Mouse (Mus musculus) kidney, adult 2 months (tissue): Measurements from ENCODE around the gene Sort1. TPM values are rescaled to one million over a fixed set of nuclear protein-coding genes. Genes with fewer than 3 reads are reported as not detected.

Experiments
- DNase-seq: peaks from one replicate; pipeline ENCODE4 v3.0.0; 2021
- H3K27ac ChIP-seq: fragments of 200-500 bp; 2 replicates; pipeline ENCODE4 v1.5.1; 2012; ENCODE audit warnings: low read depth, low read length, control low read depth, inconsistent platforms; ENCODE audit not compliant: insufficient read depth
- H3K27me3 ChIP-seq: fragments of 200-500 bp; replicated peaks from 2 replicates; pipeline ENCODE4 v1.6.1; 2012; ENCODE audit warnings: mild to moderate bottlenecking, moderate library complexity, low read length, inconsistent platforms; ENCODE audit not compliant: control insufficient read depth, insufficient read depth
- H3K36me3 ChIP-seq: fragments of 200-500 bp; 2 replicates; pipeline ENCODE4 v1.6.1; 2012; ENCODE audit warnings: mild to moderate bottlenecking, moderate library complexity, low read length, inconsistent platforms; ENCODE audit not compliant: control insufficient read depth, insufficient read depth
- H3K4me1 ChIP-seq: fragments of 200-500 bp; 2 replicates; pipeline ENCODE4 v1.6.1; 2011; ENCODE audit warnings: low read length; ENCODE audit not compliant: control insufficient read depth, insufficient read depth
- H3K4me3 ChIP-seq: fragments of 200-500 bp; 2 replicates; pipeline ENCODE4 v1.5.1; 2011; ENCODE audit warnings: mild to moderate bottlenecking, low read depth, low read length, control low read depth; ENCODE audit not compliant: insufficient read depth
- CTCF ChIP-seq: fragments of 200-500 bp; conservative IDR thresholded peaks from 2 replicates; pipeline ENCODE4 v1.5.1; 2011; ENCODE audit warnings: low read depth, mild to moderate bottlenecking, control low read depth, low read length, moderate library complexity, mixed read lengths; ENCODE audit not compliant: insufficient read depth, insufficient read length
- POLR2A ChIP-seq: fragments of 200-500 bp; IDR thresholded peaks from one replicate; pipeline ENCODE4 v1.6.1; 2011; ENCODE audit warnings: low read depth, low read length, control low read depth
- WGBS: fragments of 180-500 bp; shearing (Covaris S2); methylation state at CpG from one replicate; pipeline ENCODE4 v1.1.7; 2018; 5-methylcytosine and 5-hydroxymethylcytosine counted together
- polyA plus RNA-seq: library from polyadenylated mRNA; depleted of rRNA; stranded (reverse); fragments of >200 nt; gene quantifications from 2 replicates; pipeline ENCODE4 v1.2.3, GENCODE M21; 2012

Gene Sort1
- polyA plus RNA-seq, 1 experiment, result 30.2 TPM

DNA sequence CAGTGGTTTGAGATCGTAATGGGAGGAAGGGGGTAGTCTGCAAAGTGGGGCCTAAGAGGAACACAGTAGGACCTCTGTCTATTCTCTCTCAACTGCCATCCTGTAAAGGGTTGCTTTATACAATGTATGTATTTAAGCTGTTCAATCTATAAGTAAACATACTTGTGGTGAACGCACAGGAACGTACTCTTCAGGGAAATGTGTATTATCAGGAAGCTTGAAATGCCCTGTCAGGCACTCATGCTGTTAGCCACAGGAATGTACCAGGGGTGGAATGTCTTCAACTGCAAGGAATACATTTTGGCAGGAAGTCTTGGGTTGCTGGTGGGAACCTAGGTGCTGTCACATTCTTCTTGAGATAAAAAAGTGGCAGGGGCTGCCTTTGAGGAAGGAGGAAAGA lies 88.8 kb downstream of the Sort1 start:
- Histone ChIP-seq H3K27me3 (no peaks in the 10 kb centered on the region), H3K36me3 (no peaks in the 10 kb centered on the region), H3K4me1 (no peaks in the 10 kb centered on the region), H3K4me3 (no peak overlapping the region), H3K27ac (no peak overlapping the region)
- TF ChIP-seq CTCF, result no peak
- TF ChIP-seq POLR2A, result no peak
- WGBS, result 87% methylated on average over 3 of the region's 3 CpGs
- no peak for DNase-seq

DNA sequence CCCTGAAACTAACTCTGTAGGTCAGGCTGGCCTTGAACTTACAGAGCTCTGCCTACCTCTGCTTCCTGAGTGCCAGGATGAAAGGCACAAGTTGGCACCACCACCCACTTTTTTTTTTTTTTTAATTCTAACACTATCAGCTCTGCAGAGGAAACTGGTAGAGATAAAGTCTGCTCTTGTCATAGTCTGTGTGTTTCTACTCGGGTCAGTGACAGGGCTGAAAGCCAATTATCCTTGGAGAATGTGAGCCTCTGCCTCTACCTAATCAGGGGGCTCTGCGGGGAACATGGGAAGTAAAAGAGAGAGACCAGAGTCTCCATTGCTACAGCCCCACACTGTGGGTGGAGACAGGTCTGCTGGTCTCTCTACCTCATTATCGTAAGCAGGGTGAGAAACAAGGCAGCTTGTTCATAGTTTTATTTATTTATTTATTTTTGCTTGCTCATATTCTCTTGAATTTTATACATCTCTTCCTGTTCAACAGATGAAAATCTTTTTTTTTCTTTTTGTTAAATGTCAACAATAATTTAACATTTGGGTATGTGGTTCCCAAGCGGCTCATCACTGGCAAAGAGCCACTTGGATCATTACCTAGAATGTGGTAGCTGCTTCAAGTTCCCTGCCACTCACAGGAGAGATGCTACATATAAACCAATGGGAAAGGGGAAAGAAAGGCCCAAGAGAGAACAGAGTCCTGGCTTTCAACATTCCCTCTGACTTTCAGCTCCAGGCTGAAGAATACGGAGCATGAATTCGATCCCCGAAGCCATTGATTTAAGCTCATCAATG lies 95.2 kb downstream of the Sort1 start:
- DNase-seq, result no peak
- WGBS, result 89% methylated on average over 7 of the region's 7 CpGs
- Histone ChIP-seq H3K27ac (no peak overlapping the region), H3K36me3 (no peaks in the 10 kb centered on the region), H3K4me3 (no peak overlapping the region), H3K4me1 (peaks cover 3% of the 10 kb centered on the region; the same call in 1 of the 2 replicates), H3K27me3 (no peaks in the 10 kb centered on the region)
- TF ChIP-seq POLR2A (no peak), CTCF (no peak)

- WGBS, result 79% methylated on average over 6 of the region's 6 CpGs
These were observed 96.8 kb downstream of the Sort1 start for GRCm38 (mm10) chr3:108380695-108381094.

GRCm38 (mm10) chr3:108381945-108382875 lies 98.3 kb downstream of the Sort1 start:
- peaks cover 3% of the 10 kb centered on the region; the same call in 1 of the 2 replicates for H3K4me1 ChIP-seq
- 77% methylated on average over 14 of the region's 14 CpGs for WGBS
- no peak overlapping the region for H3K4me3 ChIP-seq
- no peak overlapping the region for H3K27ac ChIP-seq
- H3K36me3 ChIP-seq, result no peaks in the 10 kb centered on the region
- no peaks in the 10 kb centered on the region for H3K27me3 ChIP-seq
- DNase-seq, result no peak
- TF ChIP-seq POLR2A, result no peak

More at GRCm38 (mm10) chr3:108380695-108381094, 96.8 kb downstream of the Sort1 start:
- no peak overlapping the region for H3K4me3 ChIP-seq
- no peaks in the 10 kb centered on the region for H3K27me3 ChIP-seq
- H3K36me3 ChIP-seq, result no peaks in the 10 kb centered on the region
- TF ChIP-seq POLR2A, result no peak
- TF ChIP-seq CTCF, result peak; percentile 70
- peaks cover 3% of the 10 kb centered on the region; the same call in 1 of the 2 replicates for H3K4me1 ChIP-seq
- peak; percentile 26 for DNase-seq
- H3K27ac ChIP-seq, result no peak overlapping the region

DNA sequence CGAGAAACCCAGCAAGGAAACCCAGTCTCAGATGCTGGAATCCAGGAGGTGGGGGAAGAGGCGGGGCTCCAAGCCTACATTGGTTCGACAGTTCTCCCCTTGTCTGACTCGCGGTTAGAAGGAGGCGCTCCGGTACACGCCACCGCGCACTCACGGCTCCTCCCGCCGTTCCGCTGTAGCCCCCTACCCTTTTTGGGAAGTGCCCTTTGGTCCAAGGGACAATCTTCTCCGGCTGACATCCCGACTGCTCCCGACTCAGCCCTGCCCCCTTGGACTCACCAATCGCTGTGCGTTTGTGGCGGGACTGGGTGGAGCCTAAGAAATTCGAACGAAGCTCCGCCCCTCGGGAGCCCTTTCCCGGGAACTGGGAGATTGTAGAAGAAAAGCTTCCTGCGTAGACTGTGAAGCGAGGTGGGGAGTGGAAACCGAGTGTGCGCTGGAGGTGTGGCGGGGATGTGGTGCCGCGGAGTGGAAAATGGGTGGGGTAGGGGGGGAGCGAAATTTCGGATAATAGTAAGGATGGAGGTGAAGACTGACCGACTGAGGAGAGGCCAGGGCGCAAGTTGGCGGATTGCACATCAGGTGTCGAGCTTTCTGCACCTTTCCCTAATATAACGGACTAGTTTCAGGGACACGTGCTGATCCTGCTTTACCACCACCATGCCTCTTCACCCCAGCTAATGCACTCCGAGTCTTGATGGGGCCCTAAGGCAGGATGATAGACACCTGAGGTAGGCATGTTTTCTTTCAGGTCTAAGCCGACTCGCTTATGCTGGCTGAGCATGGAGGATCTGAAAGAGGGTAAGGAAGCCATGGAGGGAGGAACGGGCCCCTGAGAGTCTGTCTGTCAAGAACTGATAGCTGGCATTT lies 99.8 kb downstream of the Sort1 start, which contains the start of gene Psrc1:
TSS of gene Psrc1 (plus strand) at position 355 of the 870 bp plus-strand sequence.
- TF ChIP-seq POLR2A (no peak), CTCF (no peak)
- Histone ChIP-seq H3K36me3 (no peaks in the 10 kb centered on the region), H3K4me1 (peaks cover 3% of the 10 kb centered on the region; the same call in 1 of the 2 replicates), H3K27me3 (no peaks in the 10 kb centered on the region), H3K4me3 (peak within 1 kb of the TSS; percentile 63), H3K27ac (no peak within 1 kb of the TSS)
- DNase-seq, result peak; percentile 94
- WGBS, result 3% methylated on average over 44 of the region's 44 CpGs

GRCm38 (mm10) chr3:108384425-108384824 lies 100.5 kb downstream of the Sort1 start:
- H3K27me3 ChIP-seq, result no peaks in the 10 kb centered on the region
- H3K27ac ChIP-seq, result no peak overlapping the region
- peaks cover 4% of the 10 kb centered on the region; the same call in 1 of the 2 replicates for H3K4me1 ChIP-seq
- no peak for DNase-seq
- H3K4me3 ChIP-seq, result no peak overlapping the region
- TF ChIP-seq CTCF (no peak), POLR2A (no peak)
- H3K36me3 ChIP-seq, result no peaks in the 10 kb centered on the region
- WGBS, result 35% methylated on average over 2 of the region's 2 CpGs
